Mouse (Mus musculus) testis, postnatal 10 days (tissue): ENCODE results near the gene Idi2.
A peak's percentile ranks its signal among the peaks of the same experiment; 100 is the strongest.
"Not testable (repeated sequence)": the region's sequence is repeated elsewhere in the genome, so short reads cannot be mapped to it uniquely, and the experiment has no call there.

ENCODE experiments used
- DNase-seq: peaks from one replicate; pipeline ENCODE4 v3.0.0; 2021; ENCODE audit warnings: low spot score

The Idi2 gene

DNA sequence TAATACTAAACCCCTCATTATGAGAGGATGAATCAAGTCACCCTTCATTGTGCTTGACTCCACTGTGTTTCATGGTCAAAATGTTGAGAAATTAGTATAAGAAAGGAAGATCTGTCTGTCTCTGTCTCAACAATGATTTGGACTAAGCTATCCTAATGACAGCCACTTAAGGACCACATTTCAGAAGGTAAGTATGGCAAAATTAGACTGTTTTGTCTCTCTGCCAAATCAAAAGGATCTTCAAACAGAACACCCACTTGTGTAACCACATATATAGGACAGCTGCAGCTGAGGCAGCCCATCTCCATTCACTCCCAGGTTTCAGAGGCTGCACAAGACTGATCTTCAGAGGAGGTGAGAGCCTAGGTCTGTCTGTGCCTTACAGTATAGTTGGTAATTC lies at the start of gene Idi2:
Idi2 (plus strand) TSS at position 301 of the 400 bp plus-strand sequence.
- DNase-seq: not testable (repeated sequence)

DNA sequence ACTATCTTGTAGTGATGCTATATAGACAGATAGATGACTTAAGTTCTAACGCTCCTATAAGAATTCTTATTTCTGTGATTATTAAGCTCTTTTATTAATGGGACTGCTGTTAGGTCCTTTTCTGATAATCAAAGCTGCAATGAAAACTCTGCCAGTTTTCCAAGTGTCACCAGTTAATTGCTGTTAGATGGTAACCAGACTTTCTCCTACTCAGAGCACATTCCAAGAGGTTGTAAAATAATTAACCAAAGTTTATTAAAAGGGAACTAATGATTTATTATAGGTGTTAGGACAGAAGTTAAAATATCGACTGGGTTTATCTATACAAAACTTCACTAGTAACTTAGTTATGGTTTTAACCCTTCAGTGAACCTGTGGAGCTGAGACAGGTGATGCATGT lies 46.7 kb upstream of the Idi2 start:
- DNase-seq: not testable (repeated sequence)

DNA sequence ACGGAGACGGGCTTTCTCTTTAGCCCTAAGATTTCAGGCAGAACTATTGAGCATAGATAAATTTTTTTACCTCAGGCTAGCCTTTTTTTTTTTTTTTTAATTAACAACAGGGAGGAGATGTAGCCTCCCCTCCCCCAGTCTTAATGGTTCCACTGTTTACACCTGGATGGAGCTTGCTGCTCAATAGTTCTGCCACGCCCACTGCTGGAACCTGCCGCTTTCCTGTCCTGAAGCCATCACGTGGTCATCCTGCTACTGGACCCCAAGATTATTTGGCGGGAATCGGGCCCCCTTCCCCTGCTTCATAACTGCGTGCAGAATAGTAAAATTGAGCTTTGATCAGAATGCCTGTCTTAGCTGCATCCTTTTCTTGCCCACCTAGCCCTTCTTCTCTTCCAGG lies 38.8 kb upstream of the Idi2 start:
- DNase-seq: not testable (repeated sequence)

DNA sequence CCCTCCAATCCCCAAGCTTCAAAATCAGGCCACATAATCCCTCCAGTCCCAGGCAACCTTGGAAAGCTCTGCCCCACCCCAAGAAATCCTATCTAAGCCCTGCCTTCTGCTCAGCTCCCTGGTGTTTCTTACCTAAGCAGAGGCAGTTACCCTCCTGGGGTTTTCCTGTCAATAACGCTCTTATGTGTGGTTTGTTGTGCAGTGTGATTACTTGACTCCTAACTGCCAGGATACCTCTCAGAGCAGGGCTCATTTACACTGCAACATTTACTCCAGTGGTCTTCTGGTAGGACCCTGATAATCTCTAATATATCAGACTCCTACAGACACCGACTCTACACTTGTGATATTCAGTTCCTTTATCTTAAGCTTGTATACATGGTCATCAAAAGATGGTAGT lies 19.2 kb upstream of the Idi2 start:
- no peak for DNase-seq

DNA sequence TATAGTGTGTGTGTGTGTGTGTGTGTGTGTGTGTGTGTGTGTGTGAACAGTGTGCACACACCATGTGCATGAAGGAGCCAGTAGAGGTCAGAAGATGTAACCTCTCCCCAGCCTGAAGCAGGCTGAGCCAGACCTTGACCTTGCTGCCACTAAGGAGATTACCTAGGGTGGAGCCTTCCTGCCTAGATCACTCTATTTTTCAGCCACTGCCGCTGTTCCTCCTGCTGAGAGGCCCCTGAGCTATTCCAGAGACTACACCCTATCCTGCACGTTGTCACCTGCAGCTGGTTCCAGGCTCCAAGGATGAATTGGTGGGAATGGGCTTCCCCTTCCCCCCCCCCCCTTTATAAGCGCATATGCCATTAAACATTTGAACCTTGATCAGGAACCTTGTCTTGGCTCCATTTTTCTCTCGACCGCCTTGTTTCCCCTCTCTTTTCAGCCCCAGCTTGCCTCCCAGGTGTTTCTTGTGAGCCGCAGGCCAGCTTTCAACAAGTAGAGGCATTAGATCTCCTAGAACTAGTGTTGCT lies 15.0 kb upstream of the Idi2 start:
- DNase-seq: not testable (repeated sequence)

DNA sequence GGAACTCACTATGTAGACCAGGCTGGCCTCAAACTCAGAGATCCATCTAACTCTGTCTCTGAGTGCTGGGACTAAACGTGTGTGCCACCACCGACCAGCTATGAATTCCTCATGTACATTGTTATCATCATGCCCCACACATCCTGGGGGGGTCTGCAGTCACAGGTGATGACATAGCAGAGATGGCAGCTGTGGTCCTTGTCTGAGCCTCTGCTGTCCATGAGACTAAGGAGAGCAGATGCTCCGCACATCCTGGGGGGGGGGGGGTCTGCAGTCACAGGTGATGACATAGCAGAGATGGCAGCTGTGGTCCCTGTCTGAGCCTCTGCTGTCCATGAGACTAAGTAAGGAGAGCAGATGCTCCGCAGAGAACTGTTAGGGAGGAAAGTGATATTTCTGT lies 11.6 kb upstream of the Idi2 start:
- DNase-seq: not testable (repeated sequence)

DNA sequence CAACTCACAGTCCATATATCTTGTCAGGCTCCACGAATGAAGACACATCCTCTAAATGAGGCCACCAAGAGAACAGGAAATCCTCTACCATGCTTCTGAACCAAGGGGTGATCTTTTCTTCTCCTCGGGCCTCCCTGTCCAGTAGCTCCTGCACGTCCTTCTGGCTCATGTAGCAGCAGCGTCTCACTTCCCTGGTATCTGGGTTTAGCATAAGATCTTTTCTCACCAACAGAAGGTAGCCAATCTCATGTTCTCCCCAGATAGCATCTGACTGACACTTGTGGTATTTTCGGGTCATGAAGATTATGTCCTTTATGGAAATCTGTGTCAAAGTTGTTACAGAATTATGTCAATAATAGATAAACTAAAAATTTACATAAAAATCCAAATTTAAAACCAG lies 11.0 kb upstream of the Idi2 start:
- DNase-seq: not testable (repeated sequence)

DNA sequence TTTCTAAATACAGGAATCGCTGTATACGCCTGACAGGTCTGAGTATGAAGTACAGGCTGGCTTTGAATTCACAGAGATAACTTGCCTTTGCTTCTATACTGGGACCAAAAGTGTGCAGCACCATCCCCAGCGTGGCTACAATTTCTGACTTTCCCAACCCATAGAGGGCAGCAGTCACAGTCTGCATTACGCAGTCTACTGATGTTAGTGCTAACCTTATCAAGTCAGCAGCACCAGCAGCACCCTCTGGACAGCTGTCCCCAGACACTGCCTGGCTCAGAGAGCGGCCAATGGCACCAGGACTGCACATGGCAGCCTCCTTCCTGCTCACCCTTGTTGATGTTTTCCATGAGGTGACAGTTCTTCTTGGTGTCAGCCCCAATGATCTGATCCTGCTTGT lies 8.8 kb upstream of the Idi2 start:
- DNase-seq: not testable (repeated sequence)

DNA sequence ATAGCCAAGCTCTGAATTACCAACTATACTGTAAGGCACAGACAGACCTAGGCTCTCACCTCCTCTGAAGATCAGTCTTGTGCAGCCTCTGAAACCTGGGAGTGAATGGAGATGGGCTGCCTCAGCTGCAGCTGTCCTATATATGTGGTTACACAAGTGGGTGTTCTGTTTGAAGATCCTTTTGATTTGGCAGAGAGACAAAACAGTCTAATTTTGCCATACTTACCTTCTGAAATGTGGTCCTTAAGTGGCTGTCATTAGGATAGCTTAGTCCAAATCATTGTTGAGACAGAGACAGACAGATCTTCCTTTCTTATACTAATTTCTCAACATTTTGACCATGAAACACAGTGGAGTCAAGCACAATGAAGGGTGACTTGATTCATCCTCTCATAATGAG lies 4.5 kb upstream of the Idi2 start, which contains the start of gene Gm9745:
Gm9745 (minus strand) TSS at position 101 of the 400 bp plus-strand sequence.
- not testable (repeated sequence) for DNase-seq

DNA sequence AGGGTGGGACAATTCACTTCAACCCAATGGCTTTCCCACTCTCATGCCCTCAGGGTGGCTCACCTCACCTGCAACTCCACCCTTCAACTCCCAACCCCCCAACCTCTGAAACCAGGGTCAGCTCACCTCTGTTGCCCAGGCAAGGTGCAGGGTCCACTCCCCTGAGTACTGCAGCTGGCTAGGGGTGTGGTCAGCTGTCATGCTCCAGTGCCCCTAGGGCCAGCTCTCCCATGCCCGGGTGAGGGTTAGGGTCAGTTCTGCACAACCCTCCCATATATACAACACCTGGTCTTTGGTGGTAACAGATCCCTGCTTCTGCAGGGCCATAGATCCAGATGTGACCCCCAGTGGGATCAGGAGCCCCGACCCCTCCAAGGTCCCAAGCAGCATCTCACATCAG lies 2.5 kb downstream of the Idi2 start:
- DNase-seq: not testable (repeated sequence)

DNA sequence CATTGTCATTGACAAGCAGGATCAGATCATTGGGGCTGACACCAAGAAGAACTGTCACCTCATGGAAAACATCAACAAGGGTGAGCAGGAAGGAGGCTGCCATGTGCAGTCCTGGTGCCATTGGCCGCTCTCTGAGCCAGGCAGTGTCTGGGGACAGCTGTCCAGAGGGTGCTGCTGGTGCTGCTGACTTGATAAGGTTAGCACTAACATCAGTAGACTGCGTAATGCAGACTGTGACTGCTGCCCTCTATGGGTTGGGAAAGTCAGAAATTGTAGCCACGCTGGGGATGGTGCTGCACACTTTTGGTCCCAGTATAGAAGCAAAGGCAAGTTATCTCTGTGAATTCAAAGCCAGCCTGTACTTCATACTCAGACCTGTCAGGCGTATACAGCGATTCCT lies 4.2 kb downstream of the Idi2 start:
- DNase-seq: not testable (repeated sequence)

DNA sequence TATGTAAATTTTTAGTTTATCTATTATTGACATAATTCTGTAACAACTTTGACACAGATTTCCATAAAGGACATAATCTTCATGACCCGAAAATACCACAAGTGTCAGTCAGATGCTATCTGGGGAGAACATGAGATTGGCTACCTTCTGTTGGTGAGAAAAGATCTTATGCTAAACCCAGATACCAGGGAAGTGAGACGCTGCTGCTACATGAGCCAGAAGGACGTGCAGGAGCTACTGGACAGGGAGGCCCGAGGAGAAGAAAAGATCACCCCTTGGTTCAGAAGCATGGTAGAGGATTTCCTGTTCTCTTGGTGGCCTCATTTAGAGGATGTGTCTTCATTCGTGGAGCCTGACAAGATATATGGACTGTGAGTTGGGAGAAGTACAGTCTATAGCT lies 6.4 kb downstream of the Idi2 start:
- not testable (repeated sequence) for DNase-seq

DNA sequence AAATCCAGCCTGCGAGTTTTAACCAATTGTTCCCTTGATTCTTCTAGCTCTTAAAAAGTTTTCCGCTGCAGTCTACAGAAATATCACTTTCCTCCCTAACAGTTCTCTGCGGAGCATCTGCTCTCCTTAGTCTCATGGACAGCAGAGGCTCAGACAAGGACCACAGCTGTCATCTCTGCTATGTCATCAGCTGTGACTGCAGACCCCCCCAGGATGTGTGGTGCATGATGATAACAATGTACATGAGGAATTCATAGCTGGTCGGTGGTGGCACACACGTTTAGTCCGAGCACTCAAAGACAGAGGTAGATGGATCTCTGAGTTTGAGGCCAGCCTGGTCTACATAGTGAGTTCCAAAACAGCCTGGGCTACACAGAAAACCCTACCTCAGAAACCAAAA lies 6.9 kb downstream of the Idi2 start:
- DNase-seq: not testable (repeated sequence)

DNA sequence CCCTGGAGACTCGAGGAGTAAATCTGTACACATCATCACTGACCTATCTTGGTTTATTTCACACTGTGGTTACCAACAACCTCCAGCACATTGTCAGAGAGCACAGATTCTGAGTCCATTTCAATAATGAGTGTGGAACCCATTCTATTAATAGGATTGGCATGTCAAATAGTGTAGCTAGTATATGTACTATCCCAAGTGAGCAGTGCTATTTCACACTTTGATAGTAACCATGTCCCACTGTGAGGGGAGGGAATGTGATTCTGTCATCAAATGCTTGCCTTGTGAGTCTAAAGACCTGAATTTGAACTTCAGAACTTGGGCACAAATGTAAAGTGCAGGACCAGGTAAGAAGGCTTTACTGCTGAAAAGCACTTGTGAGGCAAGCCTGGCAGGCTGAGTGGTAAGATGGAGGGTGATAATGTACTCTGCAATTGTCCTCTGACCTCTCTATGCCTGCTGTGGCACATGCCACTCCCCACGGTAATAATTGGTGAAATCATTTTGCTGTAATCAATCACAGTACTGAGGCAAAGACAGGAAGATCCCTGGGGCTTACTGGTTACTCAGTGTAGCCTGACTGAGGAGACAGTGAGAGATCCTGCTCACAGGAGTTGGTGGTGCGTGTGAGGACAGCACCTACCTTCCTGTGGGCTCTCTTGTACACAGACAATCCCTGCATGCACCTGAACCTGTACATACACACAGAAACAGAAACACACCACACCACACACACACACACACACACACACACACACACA lies 8.6 kb downstream of the Idi2 start:
- DNase-seq: not testable (repeated sequence)

DNA sequence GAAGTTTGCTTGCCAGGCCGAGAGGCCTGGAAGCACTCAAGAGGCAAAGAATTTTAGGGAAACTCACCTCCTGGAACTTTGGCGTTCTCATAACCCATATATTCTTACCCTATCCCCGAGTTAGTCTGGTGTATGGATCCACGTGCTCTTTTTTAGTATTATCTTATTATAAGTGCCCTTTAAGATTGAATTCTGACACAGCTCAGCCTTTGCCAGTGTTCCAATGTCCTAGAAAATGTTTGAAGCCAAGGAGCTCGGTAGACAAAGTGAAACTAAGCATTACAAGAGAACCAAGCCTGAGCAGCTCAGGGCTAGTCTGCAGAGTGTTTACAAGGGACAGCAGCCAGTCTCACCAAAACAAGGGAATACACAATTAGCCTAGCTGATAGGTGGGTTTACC lies 9.6 kb downstream of the Idi2 start:
- not testable (repeated sequence) for DNase-seq

DNA sequence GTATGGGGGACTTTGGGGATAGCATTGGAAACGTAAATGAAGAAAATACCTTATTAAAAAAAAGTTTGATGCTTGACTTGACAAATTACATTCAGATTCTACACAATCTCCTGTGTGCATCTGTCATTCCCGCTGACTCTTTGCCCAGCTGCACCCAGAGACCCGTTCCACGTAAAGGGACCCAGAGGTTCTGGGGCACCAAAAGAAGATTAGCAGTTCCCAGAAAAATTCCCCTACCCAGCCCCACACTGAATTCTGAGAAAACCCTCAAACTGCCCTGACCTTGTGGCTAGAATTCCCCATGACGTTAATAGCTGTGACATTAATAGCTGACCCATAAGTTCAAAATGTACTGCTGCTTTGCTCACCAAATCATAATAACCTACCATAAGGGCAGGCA lies 12.6 kb downstream of the Idi2 start:
- no peak for DNase-seq

DNA sequence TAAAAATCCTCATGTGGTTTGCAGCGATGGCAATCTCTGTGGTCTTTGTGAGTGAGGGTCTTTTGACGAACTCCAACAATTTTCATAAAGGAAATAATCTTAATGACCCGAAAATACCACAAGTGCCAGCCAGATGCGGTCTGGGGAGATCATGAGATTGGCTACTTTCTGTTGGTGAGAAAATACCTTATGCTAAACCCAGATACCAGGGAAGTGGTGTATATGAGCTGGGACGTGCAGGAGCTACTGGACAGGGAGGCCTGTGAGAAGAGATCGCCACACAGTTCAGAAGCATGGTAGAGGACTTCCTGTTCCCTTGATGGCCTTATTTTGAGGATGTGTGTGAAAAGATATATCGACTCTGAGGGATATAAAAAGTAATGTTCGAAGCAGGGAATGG lies 15.1 kb downstream of the Idi2 start:
- DNase-seq: no peak

DNA sequence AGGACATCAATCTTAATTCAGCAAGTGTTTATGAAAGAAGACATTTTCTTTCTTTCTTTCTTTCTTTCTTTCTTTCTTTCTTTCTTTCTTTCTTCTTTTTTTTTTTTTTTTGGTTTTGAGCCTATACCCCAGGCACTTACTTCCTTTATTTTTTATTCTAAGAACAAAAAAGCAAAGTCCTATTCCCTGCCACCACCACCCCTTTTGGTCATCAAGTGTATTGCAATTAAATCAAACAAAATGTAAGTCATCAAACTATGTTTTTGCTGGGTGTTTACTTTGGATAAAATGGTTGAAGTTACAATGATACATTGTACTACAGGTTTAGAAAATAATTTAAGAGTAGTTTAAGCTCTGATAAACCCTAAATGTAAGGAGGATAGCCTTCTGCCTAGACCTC lies 19.7 kb downstream of the Idi2 start:
- no peak for DNase-seq

DNA sequence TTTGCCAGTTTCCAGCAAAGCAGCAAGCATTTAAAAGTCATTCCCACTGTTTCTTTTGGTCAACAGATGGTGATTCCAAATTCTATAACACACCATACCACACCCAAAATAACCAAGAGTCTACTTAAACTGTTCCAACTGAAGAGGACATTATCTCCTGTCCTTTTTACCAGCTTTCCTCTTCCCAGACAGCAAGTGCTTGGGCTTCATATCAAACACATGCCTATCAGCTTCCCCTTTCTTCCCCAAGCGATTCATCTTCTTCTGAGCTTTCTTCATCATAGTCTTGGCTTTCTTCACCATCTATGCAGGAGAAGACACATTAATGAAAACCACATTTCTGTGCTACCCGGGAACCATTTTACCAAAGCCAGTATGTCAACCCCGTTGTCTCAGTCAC lies 20.3 kb downstream of the Idi2 start:
- no peak for DNase-seq

DNA sequence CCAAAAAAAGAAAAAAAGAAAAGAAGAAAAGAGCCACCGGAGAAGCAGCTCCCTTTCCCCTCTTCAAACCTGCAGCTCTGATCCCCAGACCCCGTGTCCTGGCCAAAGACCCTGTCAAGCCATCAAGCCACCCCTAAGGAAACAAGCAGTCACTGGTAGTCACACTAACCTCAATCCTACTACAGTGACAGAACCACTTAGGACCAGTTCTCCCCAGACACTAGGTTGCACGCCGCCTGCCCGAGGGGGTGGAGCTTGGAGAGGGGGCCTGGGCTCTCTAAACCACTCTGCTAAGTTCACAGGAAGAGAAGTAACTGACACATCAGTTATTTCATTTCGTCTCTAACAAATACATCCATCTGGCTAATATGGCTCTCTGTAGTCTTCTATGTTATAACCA lies 39.6 kb downstream of the Idi2 start:
- DNase-seq: no peak

DNA sequence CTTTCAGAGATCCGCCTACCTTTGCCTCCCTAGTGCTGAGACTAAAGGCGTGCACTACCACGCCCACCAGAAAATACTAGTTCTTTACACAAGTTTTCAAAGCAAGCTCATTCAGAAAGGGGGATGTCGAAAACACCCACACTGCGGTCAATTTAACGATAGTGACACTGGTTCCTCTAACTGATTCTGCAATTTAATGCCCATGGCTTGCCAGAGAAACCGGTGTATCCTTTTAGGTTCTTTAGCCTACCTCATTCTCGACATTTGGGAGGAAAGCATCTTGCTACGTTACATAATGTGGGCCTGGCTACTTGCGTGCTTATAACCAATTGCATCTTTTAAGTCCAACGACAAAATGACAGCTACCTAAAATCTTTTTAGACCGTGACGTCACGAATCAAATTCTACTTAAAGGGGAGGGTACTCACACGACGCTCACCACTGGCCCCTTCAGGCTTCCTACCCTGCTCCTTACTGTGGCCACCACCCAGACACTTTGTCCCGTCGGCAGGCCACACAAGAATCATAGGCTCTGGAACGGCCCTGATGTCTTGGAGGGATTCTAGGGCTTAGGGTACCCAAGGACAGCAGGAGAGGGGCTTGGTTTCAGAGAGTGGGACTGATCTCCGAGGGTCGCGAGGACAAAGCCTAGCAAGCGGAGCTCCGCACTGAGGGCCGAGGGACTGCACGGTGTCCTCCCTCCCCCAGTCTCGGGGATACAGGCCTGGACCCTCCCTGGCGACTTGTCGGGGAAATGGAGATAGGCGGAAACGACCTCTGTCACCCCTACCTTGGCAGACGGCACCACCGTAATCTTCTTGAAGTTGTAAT lies 42.7 kb downstream of the Idi2 start:
- no peak for DNase-seq

DNA sequence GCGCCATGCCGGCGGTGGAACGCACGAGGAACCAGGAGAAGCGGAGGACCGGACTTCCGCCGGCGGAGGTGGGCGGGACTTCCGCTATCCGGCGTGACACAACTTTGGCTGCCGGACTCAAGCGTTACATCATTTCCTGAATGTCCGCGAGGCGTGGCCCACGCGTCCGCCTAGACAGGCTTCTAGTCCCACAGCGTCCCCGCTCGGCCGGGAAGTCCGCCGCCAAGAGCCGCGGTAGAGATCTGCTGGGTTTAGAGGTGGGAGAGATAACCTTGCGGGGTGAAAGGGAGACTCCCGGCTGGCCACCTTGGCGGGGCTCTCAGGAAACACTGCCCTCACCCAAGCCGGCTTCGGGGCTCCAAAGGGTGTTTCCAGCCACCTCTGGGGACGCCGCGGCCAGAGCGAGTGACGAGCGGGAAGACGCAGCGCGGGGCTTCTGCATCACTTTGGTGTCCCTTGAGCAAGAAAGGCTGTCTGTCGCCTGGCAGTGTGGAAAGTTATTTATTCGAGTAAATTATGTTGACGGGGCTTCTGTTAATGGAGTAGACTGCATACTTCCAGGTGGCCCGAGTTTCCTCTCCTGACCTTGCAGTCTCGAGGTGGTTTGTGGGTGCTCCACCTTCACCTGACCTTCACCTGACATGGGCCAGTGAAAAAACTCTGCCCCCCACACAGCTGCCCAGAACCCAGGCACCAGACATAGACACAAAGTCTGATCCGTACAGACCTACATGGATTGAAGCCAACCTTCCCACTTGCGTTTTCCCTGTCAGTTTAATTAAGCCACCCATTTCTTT lies 43.5 kb downstream of the Idi2 start, which contains the start of gene Gtpbp4:
Gtpbp4 (minus strand) TSS at position 94 of the 797 bp plus-strand sequence.
- DNase-seq: peak; percentile 95
